Mouse (Mus musculus): ENCODE results near the gene Pcf11. TPM values are rescaled to one million over a fixed set of nuclear protein-coding genes. Genes with fewer than 3 reads are reported as not detected.

Pcf11 gene
- polyA plus RNA-seq, 1 experiment from 2014 or later, result 9.8 TPM

- DNase-seq (no peak), ATAC-seq (ENCODE audit: low read depth) (no peak)
- H3K9me3 ChIP-seq (replicated peaks), result no peaks in the 10 kb centered on the region
- 61% methylated on average over 5 of the region's 5 CpGs for WGBS (ENCODE audit: insufficient replicate concordance)
- no peaks in the 10 kb centered on the region for H3K4me1 ChIP-seq (replicated peaks)
- no peaks in the 10 kb centered on the region for H3K27me3 ChIP-seq
- H3K36me3 ChIP-seq, result no peaks in the 10 kb centered on the region
- H3K4me3 ChIP-seq (replicated peaks), result no peak overlapping the region
- no peak overlapping the region for H3K9ac ChIP-seq
- no peak overlapping the region for H3K4me2 ChIP-seq
- no peak overlapping the region for H3K27ac ChIP-seq
Measured at GRCm38 (mm10) chr7:92687556-92688298, 18.0 kb upstream of the Pcf11 start.

- DNase-seq, result no peak
- Histone ChIP-seq H3K4me3 (replicated peaks) (no peak overlapping the region), H3K27ac (no peak overlapping the region), H3K27me3 (peaks cover 2% of the 10 kb centered on the region; the same call in 1 of the 2 replicates), H3K4me2 (no peak overlapping the region), H3K9ac (no peak overlapping the region), H3K9me3 (replicated peaks) (no peaks in the 10 kb centered on the region), H3K4me1 (replicated peaks) (no peaks in the 10 kb centered on the region), H3K36me3 (no peaks in the 10 kb centered on the region)
- ATAC-seq (ENCODE audit: low read depth), result no peak
- 30% methylated on average over 4 of the region's 4 CpGs for WGBS (ENCODE audit: insufficient replicate concordance)
Measured at GRCm38 (mm10) chr7:92677346-92677745, 7.6 kb upstream of the Pcf11 start.

GRCm38 (mm10) chr7:92675131-92675530, 5.4 kb upstream of the Pcf11 start:
- Histone ChIP-seq H3K4me2 (no peak overlapping the region), H3K9ac (no peak overlapping the region), H3K36me3 (no peaks in the 10 kb centered on the region), H3K4me1 (replicated peaks) (peaks cover 10% of the 10 kb centered on the region), H3K27ac (no peak overlapping the region), H3K27me3 (peaks cover 2% of the 10 kb centered on the region; the same call in 1 of the 2 replicates), H3K4me3 (replicated peaks) (no peak overlapping the region), H3K9me3 (replicated peaks) (no peaks in the 10 kb centered on the region)
- DNase-seq (no peak), ATAC-seq (ENCODE audit: low read depth) (no peak)
- 62% methylated on average over 3 of the region's 3 CpGs for WGBS (ENCODE audit: insufficient replicate concordance)

GRCm38 (mm10) chr7:92668791-92669506, 785 bp downstream of the Pcf11 start:
- Histone ChIP-seq H3K4me2 (peak overlapping the region; percentile 83), H3K9me3 (replicated peaks) (no peaks in the 10 kb centered on the region), H3K27me3 (no peaks in the 10 kb centered on the region), H3K36me3 (peaks cover 10% of the 10 kb centered on the region), H3K27ac (peak overlapping the region; percentile 97), H3K4me1 (replicated peaks) (peaks cover 29% of the 10 kb centered on the region), H3K9ac (peak overlapping the region; percentile 98), H3K4me3 (replicated peaks) (peak overlapping the region; percentile 97)
- ATAC-seq (ENCODE audit: low read depth) (peak; percentile 62), DNase-seq (peak; percentile 60)
- under 1% methylated on average over 29 of the region's 29 CpGs for WGBS (ENCODE audit: insufficient replicate concordance)

- Histone ChIP-seq H3K9ac (peak overlapping the region; percentile 98), H3K4me3 (replicated peaks) (peak overlapping the region; percentile 97), H3K27ac (peak overlapping the region; percentile 75)
Measured at GRCm38 (mm10) chr7:92666274-92666820, 3.4 kb downstream of the Pcf11 start.

GRCm38 (mm10) chr7:92658050-92658449, 11.7 kb downstream of the Pcf11 start:
- H3K27me3 ChIP-seq, result no peaks in the 10 kb centered on the region
- no peak overlapping the region for H3K27ac ChIP-seq
- ATAC-seq (ENCODE audit: low read depth), result no peak

More at GRCm38 (mm10) chr7:92666274-92666820, 3.4 kb downstream of the Pcf11 start:
- peaks cover 24% of the 10 kb centered on the region for H3K36me3 ChIP-seq
- H3K4me1 ChIP-seq (replicated peaks), result peaks cover 29% of the 10 kb centered on the region
- H3K4me2 ChIP-seq, result peak overlapping the region; percentile 83
- WGBS (ENCODE audit: insufficient replicate concordance), result 69% methylated on average over 7 of the region's 7 CpGs
- DNase-seq (peak; percentile 23), ATAC-seq (ENCODE audit: low read depth) (no peak)
- H3K27me3 ChIP-seq, result no peaks in the 10 kb centered on the region
- H3K9me3 ChIP-seq (replicated peaks), result no peaks in the 10 kb centered on the region

GRCm38 (mm10) chr7:92656386-92656785, 13.3 kb downstream of the Pcf11 start:
- H3K9me3 ChIP-seq (replicated peaks), result no peaks in the 10 kb centered on the region
- no peaks in the 10 kb centered on the region for H3K27me3 ChIP-seq
- peaks cover 75% of the 10 kb centered on the region for H3K36me3 ChIP-seq
- peaks cover 9% of the 10 kb centered on the region; the same call in 1 of the 2 replicates for H3K4me1 ChIP-seq (replicated peaks)
- H3K27ac ChIP-seq, result no peak overlapping the region
- DNase-seq, result no peak
- ATAC-seq (ENCODE audit: low read depth), result no peak
- H3K4me2 ChIP-seq, result no peak overlapping the region
- H3K9ac ChIP-seq, result no peak overlapping the region
- 88% methylated on average over 2 of the region's 2 CpGs for WGBS (ENCODE audit: insufficient replicate concordance)
- H3K4me3 ChIP-seq (replicated peaks), result no peak overlapping the region

More at GRCm38 (mm10) chr7:92658050-92658449, 11.7 kb downstream of the Pcf11 start:
- peaks cover 77% of the 10 kb centered on the region for H3K36me3 ChIP-seq
- no peak overlapping the region for H3K4me3 ChIP-seq (replicated peaks)
- no peak for DNase-seq
- H3K4me2 ChIP-seq, result no peak overlapping the region
- H3K9ac ChIP-seq, result no peak overlapping the region
- H3K9me3 ChIP-seq (replicated peaks), result no peaks in the 10 kb centered on the region
- peaks cover 9% of the 10 kb centered on the region; the same call in 1 of the 2 replicates for H3K4me1 ChIP-seq (replicated peaks)
- WGBS (ENCODE audit: insufficient replicate concordance), result 85% methylated on average over 5 of the region's 5 CpGs

GRCm38 (mm10) chr7:92653329-92653728, 16.4 kb downstream of the Pcf11 start:
- H3K36me3 ChIP-seq, result peaks cover 59% of the 10 kb centered on the region
- 78% methylated on average over 1 of the region's 1 CpGs for WGBS (ENCODE audit: insufficient replicate concordance)

GRCm38 (mm10) chr7:92647790-92648189, 21.9 kb downstream of the Pcf11 start:
- WGBS (ENCODE audit: insufficient replicate concordance), result 81% methylated on average over 7 of the region's 7 CpGs

More at GRCm38 (mm10) chr7:92653329-92653728, 16.4 kb downstream of the Pcf11 start:
- Histone ChIP-seq H3K4me1 (replicated peaks) (peaks cover 9% of the 10 kb centered on the region; the same call in 1 of the 2 replicates), H3K27me3 (no peaks in the 10 kb centered on the region), H3K4me3 (replicated peaks) (no peak overlapping the region), H3K9me3 (replicated peaks) (no peaks in the 10 kb centered on the region), H3K9ac (no peak overlapping the region), H3K27ac (no peak overlapping the region), H3K4me2 (no peak overlapping the region)
- no peak for ATAC-seq (ENCODE audit: low read depth)
- no peak for DNase-seq

GRCm38 (mm10) chr7:92642358-92642757, 27.4 kb downstream of the Pcf11 start:
- peaks cover 14% of the 10 kb centered on the region for H3K4me1 ChIP-seq (replicated peaks)
- H3K27me3 ChIP-seq, result no peaks in the 10 kb centered on the region
- DNase-seq, result no peak
- H3K27ac ChIP-seq, result no peak overlapping the region
- H3K4me2 ChIP-seq, result no peak overlapping the region
- ATAC-seq (ENCODE audit: low read depth), result peak; percentile 46; the same call in 1 of the 2 replicates
- H3K9ac ChIP-seq, result no peak overlapping the region
- H3K4me3 ChIP-seq (replicated peaks), result no peak overlapping the region
- no peaks in the 10 kb centered on the region for H3K9me3 ChIP-seq (replicated peaks)
- H3K36me3 ChIP-seq, result peaks cover 41% of the 10 kb centered on the region

More at GRCm38 (mm10) chr7:92647790-92648189, 21.9 kb downstream of the Pcf11 start:
- ATAC-seq (ENCODE audit: low read depth) (no peak), DNase-seq (no peak)
- Histone ChIP-seq H3K27ac (no peak overlapping the region), H3K36me3 (peaks cover 53% of the 10 kb centered on the region), H3K4me3 (replicated peaks) (no peak overlapping the region), H3K4me2 (no peak overlapping the region), H3K4me1 (replicated peaks) (0 out of 2 replicates have a peak, but pooled peaks cover 2% of the 10 kb centered on the region), H3K9ac (no peak overlapping the region), H3K9me3 (replicated peaks) (no peaks in the 10 kb centered on the region), H3K27me3 (no peaks in the 10 kb centered on the region)

GRCm38 (mm10) chr7:92638050-92638449, 31.7 kb downstream of the Pcf11 start:
- DNase-seq (no peak), ATAC-seq (ENCODE audit: low read depth) (no peak)
- Histone ChIP-seq H3K27ac (no peak overlapping the region), H3K27me3 (peaks cover 24% of the 10 kb centered on the region), H3K4me1 (replicated peaks) (peaks cover 23% of the 10 kb centered on the region), H3K9ac (peak overlapping the region; percentile 80), H3K4me2 (peak overlapping the region; percentile 96), H3K4me3 (replicated peaks) (peak overlapping the region; percentile 81), H3K36me3 (peaks cover 16% of the 10 kb centered on the region), H3K9me3 (replicated peaks) (no peaks in the 10 kb centered on the region)
- 74% methylated on average over 5 of the region's 5 CpGs for WGBS (ENCODE audit: insufficient replicate concordance)
